Mouse (Mus musculus) megakaryocyte-erythroid progenitor cell, adult 5-6 weeks (primary cell): Measurements from ENCODE around the gene Fam216a. TPM values are rescaled to one million over a fixed set of nuclear protein-coding genes. Genes with fewer than 3 reads are reported as not detected.
"Not testable (repeated sequence)": the region's sequence is repeated elsewhere in the genome, so short reads cannot be mapped to it uniquely, and the experiment has no call there.

Experiments
- ATAC-seq: replicated peaks from 2 replicates; pipeline ENCODE4 v1.8.0; 2016; ENCODE audit warnings: mild to moderate bottlenecking, inconsistent platforms; ENCODE audit not compliant: severe bottlenecking, poor library complexity, low FRiP score, low TSS enrichment
- total RNA-seq, 2 experiments: library from RNA; stranded (forward) in 1 of 2; stranded (reverse) in 1 of 2; fragments of 200-1000, 215-1000 nt in 1 of 2; fragments of >200 nt in 1 of 2; fragmentation: Nextera tagmentation in 1 of 2; gene quantifications; 2 replicates each; pipeline ENCODE4 v1.2.3; 2014 to 2017

Gene Fam216a
- total RNA-seq (2014; fragmentation: Nextera tagmentation) (33.8 and 37.3 TPM in 2 replicates), total RNA-seq (2017) (61.3 and 67.8 TPM in 2 replicates)

DNA sequence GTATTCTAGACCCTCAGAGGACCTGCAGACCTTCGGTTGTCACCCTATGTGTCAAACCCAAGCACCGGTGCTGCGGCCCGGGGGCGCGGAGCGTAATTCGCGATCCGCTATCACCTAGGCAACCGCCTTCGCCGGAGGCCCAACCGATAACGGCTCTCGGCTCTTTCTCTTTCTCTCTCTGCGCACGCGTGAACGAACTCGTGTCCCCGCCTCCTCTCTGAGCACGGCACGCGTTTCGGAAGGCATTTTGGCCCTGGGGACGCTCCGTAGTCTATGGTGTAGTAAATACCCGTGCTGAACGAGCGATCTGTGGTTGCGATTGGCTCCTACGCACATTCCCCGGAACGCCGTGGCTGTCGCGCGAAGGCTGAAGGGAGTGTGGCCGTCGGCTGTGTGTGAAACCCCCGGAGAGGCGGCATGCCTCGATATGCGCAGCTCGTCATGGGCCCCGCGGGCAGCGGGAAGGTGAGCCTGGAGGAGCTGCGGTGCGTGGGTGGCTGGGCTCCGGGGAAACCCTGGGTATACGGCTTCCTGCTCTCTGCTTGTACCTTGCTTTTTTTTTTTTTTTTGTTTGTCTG is at the start of gene Fam216a:
Gene Fam216a, minus strand, starts transcription at position 173 of the 578 bp plus-strand sequence.
- ATAC-seq = peak; percentile 97

DNA sequence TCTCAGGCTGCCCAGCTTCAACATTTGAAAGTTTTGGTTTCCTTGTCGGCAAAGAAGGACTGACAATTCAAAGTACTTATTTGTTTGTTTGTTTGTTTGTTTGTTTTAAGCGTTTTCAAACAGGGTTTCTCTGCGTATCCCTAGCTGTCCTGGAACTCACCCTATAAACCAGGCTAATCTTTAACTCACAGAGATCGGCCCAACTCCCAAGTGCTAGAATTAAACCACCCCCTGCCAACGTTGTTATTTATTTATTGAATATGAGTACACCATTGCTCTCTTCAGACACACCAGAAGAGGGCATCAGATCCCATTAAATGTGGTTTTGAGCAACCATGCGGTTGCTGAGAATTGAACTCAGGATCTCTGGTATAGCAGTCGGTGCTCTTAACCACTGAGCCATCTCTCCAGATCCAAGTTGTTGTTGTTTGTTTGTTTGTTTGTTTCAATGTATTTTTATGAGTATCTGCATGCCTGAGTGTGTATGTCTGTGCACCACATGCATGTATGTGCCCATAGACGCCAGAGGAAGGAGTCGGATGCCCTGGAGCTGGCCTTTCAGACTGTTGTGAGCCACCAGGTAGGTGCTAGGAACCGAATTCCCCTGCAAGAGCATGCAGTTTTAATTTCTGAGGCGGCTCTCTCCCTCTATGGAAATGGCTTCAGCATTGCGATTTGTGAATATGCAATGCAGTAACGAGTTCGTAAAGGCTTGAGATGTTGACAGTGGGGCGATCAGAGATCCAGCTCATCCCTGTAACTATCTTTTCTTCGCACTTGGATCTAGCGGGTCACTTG is 49.3 kb upstream of the Fam216a start, which contains the start of gene Anapc7:
Gene Anapc7, plus strand, starts transcription at position 423 of the 798 bp plus-strand sequence.
- peak; percentile 48 for ATAC-seq

- not testable (repeated sequence) for ATAC-seq
These were observed 48.5 kb upstream of the Fam216a start for GRCm38 (mm10) chr5:122420676-122421075.

- no peak for ATAC-seq
These were observed 43.3 kb upstream of the Fam216a start for GRCm38 (mm10) chr5:122415465-122415864.

DNA sequence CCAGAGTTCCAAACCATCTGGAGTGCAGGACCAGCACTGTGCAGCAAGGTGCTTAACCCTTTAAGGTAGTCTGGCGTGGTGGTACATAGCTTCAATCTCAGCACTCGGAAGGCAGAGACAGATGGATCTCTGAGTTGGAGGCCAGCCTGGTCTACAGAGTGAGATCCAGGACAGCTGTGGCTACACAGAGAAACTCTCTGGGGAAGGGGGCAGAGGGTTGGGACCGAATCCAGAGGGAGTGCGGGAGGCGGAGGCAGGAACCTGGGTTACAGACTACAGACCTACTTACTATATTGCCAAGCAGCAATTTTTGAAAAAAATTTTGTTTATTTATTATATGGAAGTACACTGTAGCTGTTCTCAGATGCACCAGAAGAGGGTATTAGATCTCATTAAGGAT is 42.2 kb upstream of the Fam216a start:
- no peak for ATAC-seq

DNA sequence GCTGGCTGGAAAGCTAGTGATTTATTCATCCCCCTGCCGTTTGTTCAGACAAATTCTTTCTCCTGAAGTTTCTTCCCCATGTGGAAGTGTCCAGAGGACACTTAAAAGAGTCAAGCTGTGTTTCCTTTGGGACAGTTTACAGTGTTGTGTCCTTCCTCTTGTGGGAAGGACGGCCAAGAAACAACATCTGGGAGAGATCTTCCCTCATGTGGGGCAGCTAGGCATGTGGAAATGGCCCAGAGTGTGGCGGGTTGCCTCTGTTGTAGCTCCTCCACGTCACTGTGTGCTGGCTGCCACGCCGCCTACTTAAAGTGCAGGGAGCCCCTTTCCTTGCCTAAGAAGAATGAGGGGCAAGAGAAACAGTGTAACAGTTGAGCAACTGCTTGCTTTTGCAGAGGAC is 40.7 kb upstream of the Fam216a start:
- no peak for ATAC-seq

GRCm38 (mm10) chr5:122411892-122412291 is 39.7 kb upstream of the Fam216a start:
- no peak for ATAC-seq

DNA sequence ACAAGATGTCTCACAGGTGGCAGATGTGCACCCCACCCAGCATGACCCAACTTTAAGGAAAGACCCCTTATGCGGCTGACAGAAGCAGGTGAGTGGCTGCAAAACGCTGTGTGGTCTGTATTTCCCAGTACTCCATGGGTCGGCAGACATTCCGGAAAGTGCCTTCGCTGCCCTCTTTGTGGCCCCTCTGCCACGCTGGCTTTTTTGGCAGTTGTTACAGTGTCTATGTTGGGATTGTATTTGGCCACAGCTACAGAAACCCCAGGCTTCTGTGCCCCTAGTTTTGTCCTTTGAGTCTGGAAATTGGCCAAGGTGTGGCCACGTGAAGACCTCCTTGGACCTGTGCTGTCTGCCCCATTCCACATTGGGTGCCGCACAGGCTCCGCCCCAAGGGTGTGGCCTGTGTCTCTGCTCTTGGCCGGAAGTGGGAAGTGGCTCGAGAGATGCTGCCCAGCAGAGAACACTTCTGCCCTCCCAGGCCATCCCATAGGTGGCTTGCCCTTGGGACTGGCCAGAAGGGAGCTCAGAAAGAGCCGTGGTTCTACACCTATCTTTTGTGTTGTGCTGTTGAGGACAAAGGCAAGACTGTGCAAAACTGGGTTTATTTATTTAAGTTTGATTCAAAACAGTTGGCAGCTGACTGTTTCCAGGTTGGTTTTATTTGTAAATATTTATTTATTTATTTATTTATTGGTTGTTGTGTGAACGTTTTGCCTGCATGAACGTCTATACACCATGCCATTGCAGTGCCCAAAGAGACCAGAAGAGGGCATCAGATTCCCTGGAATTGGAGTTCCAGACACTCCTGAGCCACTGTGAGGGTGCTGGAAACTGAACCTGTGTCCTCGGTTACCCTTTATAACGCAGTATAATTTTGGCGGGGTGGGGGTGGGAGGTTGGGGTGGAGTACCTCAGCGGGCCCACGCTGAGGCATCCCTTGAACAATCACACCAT is 37.8 kb upstream of the Fam216a start:
- no peak for ATAC-seq

DNA sequence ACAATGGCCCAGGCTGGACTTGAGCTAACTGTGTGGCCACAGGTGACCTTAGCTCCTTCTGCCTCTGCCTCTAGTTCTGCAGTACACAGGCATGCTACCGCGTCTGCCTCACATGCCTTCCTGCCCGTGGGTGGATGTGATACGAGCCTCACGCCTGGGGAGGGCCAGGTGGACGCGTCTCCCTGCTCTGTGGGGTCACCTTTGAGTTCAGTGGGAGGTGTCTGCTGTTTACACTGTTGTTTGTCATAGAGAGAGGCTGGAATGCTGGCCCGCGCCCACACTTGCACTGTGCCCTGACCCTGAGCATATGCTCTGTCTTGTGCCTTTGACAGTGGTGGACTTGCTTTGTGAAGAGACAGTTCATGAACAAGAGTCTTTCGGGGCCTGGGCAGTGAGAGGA is 33.4 kb upstream of the Fam216a start:
- ATAC-seq = 0 out of 2 replicates have a peak, but pooled peaks have one; percentile 12

- ATAC-seq = no peak
These were observed 31.2 kb upstream of the Fam216a start for GRCm38 (mm10) chr5:122403362-122403761.

- ATAC-seq = no peak
These were observed 30.6 kb upstream of the Fam216a start for GRCm38 (mm10) chr5:122402772-122403171.

DNA sequence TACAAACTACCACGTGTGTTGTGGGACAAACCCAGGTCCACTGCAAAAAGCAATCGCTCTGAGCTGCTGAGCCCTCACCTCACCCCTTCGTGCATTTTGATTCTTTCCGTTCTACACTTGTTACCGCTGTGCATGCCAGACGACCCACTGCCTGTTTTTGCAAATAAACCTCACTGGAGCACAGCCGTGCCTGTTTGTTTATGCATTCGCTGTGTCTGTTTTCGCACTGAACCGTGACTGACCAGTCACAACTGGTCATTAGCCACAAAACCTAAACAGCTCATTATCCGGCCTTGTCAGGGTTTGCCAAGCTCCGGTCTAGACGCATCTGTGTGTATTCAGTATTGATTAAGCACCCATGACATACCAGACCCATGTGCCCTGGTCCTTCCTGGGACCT is 30.0 kb upstream of the Fam216a start:
- ATAC-seq = no peak

DNA sequence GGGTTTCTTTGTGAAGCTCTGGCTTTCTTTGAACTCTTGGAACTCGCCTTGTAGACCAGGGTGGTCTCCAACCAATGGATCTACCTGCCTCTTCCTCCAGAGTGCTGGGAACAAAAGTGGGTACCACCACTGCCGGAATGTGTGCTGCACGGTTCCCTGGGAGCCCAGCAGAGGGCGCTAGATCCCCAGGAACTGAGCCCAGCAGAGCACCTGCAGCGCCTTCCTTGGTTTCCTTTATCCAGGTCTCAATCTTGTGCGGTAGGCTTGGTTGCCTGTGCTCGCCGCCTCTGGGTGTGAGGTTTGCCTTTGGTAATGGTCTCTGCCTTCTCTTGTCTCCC is 29.1 kb upstream of the Fam216a start:
- peak; percentile 67 for ATAC-seq

GRCm38 (mm10) chr5:122400628-122401302 is 28.6 kb upstream of the Fam216a start:
- ATAC-seq = no peak

- no peak for ATAC-seq
These were observed 27.7 kb upstream of the Fam216a start for GRCm38 (mm10) chr5:122399871-122400270.

GRCm38 (mm10) chr5:122397495-122397894 is 25.3 kb upstream of the Fam216a start:
- no peak for ATAC-seq

- no peak for ATAC-seq
These were observed 24.6 kb upstream of the Fam216a start for GRCm38 (mm10) chr5:122396791-122397190.

DNA sequence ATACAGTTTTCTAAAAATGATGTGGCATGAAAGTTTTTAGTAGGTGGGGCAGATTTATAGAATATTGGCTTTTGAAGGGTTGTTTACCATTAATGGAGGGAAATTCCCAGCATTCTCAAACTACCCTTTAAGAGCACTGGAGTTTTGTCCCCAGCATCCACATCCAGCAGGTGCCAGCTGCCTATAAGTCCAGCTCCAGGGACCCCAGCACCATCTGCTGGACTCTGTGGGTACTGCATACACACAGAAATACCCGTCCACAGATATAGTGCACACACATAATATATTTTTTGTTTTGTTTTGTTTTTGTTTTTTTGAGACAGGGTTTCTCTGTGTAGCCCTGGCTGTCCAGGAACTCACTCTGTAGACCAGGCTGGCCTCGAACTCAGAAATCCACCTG is 21.7 kb upstream of the Fam216a start:
- peak; percentile 64 for ATAC-seq

- ATAC-seq = peak; percentile 39; the same call in 1 of the 2 replicates
These were observed 20.3 kb upstream of the Fam216a start for GRCm38 (mm10) chr5:122392227-122393004.
